Mouse (Mus musculus) CH12.LX (cell line): ENCODE measurements around the gene Uqcrq. TPM values are rescaled to one million over a fixed set of nuclear protein-coding genes. Genes with fewer than 3 reads are reported as not detected.
A peak's percentile ranks its signal among the peaks of the same experiment; 100 is the strongest.

Experiments
- DNase-seq: peaks from one replicate; pipeline ENCODE4 v3.0.0-alpha.2; 2013; ENCODE audit errors: extremely low read depth
- H3K27ac ChIP-seq: 2 replicates; pipeline ENCODE4 v1.5.1; 2012; ENCODE audit warnings: low read depth, mild to moderate bottlenecking, control low read depth, moderate library complexity; ENCODE audit not compliant: insufficient read depth
- H3K27me3 ChIP-seq: replicated peaks from 2 replicates; pipeline ENCODE3; 2012; ENCODE audit warnings: inconsistent platforms
- H3K36me3 ChIP-seq, 2 experiments: replicated peaks in 1 of 2; 2 replicates each; pipeline versions ENCODE3 to v1.6.1; 2012; ENCODE audit warnings: inconsistent platforms in 1 of 2, low read length in 1 of 2, mild to moderate bottlenecking in 1 of 2, mixed read lengths in 1 of 2, moderate library complexity in 1 of 2; ENCODE audit not compliant: control insufficient read depth in 1 of 2, insufficient read depth in 1 of 2
- H3K4me1 ChIP-seq, 2 experiments: 2 replicates each; pipeline ENCODE4 v1.6.1; 2012; ENCODE audit warnings: inconsistent platforms in 1 of 2, moderate library complexity in 1 of 2; ENCODE audit not compliant: insufficient read depth in 2 of 2, control insufficient read depth in 1 of 2
- H3K4me2 ChIP-seq: 2 replicates; pipeline ENCODE4 v1.6.1; 2012; ENCODE audit warnings: low read depth, mild to moderate bottlenecking, control low read depth; ENCODE audit not compliant: poor library complexity, insufficient read depth, severe bottlenecking
- H3K4me3 ChIP-seq, 3 experiments: fragments of 150-350 bp in 1 of 3; sonication (generic) in 1 of 3; replicated peaks in 1 of 3; 2 replicates each; pipeline versions ENCODE3 to v1.5.1; 2011 to 2012; ENCODE audit warnings: low read depth in 2 of 3, low read length in 2 of 3, mild to moderate bottlenecking in 2 of 3, moderate library complexity in 2 of 3, control low read depth in 1 of 3, improper control_type of control experiment in 1 of 3, inconsistent platforms in 1 of 3, mixed read lengths in 1 of 3; ENCODE audit not compliant: poor library complexity in 1 of 3
- H3K79me2 ChIP-seq: replicated peaks from 2 replicates; pipeline ENCODE4 v1.6.1; 2012; ENCODE audit warnings: mild to moderate bottlenecking, moderate library complexity; ENCODE audit not compliant: control insufficient read depth, poor library complexity, insufficient read depth, severe bottlenecking; ENCODE audit errors: extremely low read depth
- H3K9ac ChIP-seq: 2 replicates; pipeline ENCODE4 v1.6.1; 2012; ENCODE audit warnings: low read depth, mild to moderate bottlenecking, control low read depth, moderate library complexity; ENCODE audit not compliant: insufficient read depth
- H3K9me3 ChIP-seq: replicated peaks from 2 replicates; pipeline ENCODE3; 2012; ENCODE audit warnings: low read length, inconsistent platforms, mixed read lengths
- CTCF ChIP-seq, 2 experiments: IDR thresholded peaks in 1 of 2; conservative IDR thresholded peaks in 1 of 2; 2 replicates each; pipeline ENCODE4 v1.5.1; 2011 to 2012; ENCODE audit warnings: low read depth in 2 of 2, low read length in 2 of 2, improper control_type of control experiment in 1 of 2, inconsistent platforms in 1 of 2, mild to moderate bottlenecking in 1 of 2, moderate library complexity in 1 of 2
- ELF1 ChIP-seq: IDR thresholded peaks from 2 replicates; pipeline ENCODE4 v1.6.1; 2014; ENCODE audit warnings: low read depth, mild to moderate bottlenecking, inconsistent platforms, low read length, improper control_type of control experiment
- EP300 ChIP-seq: IDR thresholded peaks from 2 replicates; pipeline ENCODE4 v1.6.1; 2011; ENCODE audit warnings: low read length, improper control_type of control experiment
- HCFC1 ChIP-seq: IDR thresholded peaks from 2 replicates; pipeline ENCODE4 v1.6.1; 2012; ENCODE audit warnings: low read depth, mild to moderate bottlenecking, inconsistent platforms, low read length, improper control_type of control experiment
- JUN ChIP-seq: IDR thresholded peaks from 2 replicates; pipeline ENCODE4 v1.6.1; 2011; ENCODE audit warnings: low read depth, mild to moderate bottlenecking, low read length, improper control_type of control experiment, moderate library complexity; ENCODE audit not compliant: insufficient read depth
- KAT2A ChIP-seq: IDR thresholded peaks from 2 replicates; pipeline ENCODE4 v1.6.1; 2012; ENCODE audit warnings: low read length, improper control_type of control experiment, inconsistent platforms; ENCODE audit not compliant: insufficient replicate concordance
- MAZ ChIP-seq: IDR thresholded peaks from 2 replicates; pipeline ENCODE4 v1.6.1; 2012; ENCODE audit warnings: low read depth, mild to moderate bottlenecking, inconsistent platforms, low read length, improper control_type of control experiment, moderate library complexity
- MXI1 ChIP-seq: IDR thresholded peaks from 2 replicates; pipeline ENCODE4 v1.6.1; 2011; ENCODE audit warnings: mild to moderate bottlenecking, low read depth, low read length, improper control_type of control experiment
- NRF1 ChIP-seq: IDR thresholded peaks from 2 replicates; pipeline ENCODE4 v1.6.1; 2014; ENCODE audit warnings: low read depth, mild to moderate bottlenecking, inconsistent platforms, low read length, improper control_type of control experiment, moderate library complexity
- PAX5 ChIP-seq: IDR thresholded peaks from 2 replicates; pipeline ENCODE4 v1.6.1; 2012; ENCODE audit warnings: low read length, inconsistent platforms, mixed read lengths
- POLR2A ChIP-seq: IDR thresholded peaks from 2 replicates; pipeline ENCODE4 v1.6.1; 2011; ENCODE audit warnings: low read depth, mild to moderate bottlenecking, improper control_type of control experiment, low read length
- RAD21 ChIP-seq: IDR thresholded peaks from 2 replicates; pipeline ENCODE4 v1.6.1; 2011; ENCODE audit warnings: low read depth, mild to moderate bottlenecking, low read length, improper control_type of control experiment, moderate library complexity
- SIN3A ChIP-seq: IDR thresholded peaks from 2 replicates; pipeline ENCODE4 v1.6.1; 2012; ENCODE audit warnings: low read length, improper control_type of control experiment, inconsistent platforms
- SMC3 ChIP-seq: IDR thresholded peaks from 2 replicates; pipeline ENCODE4 v1.6.1; 2011; ENCODE audit warnings: low read depth, low read length, improper control_type of control experiment
- UBTF ChIP-seq: IDR thresholded peaks from 2 replicates; pipeline ENCODE4 v1.6.1; 2012; ENCODE audit warnings: low read depth, mild to moderate bottlenecking, inconsistent platforms, low read length, improper control_type of control experiment, moderate library complexity
- ZMIZ1 ChIP-seq: IDR thresholded peaks from 2 replicates; pipeline ENCODE4 v1.6.1; 2012; ENCODE audit warnings: low read depth, mild to moderate bottlenecking, inconsistent platforms, low read length, improper control_type of control experiment
- dilution Hi-C: fragments of 300-500 bp; cut with MboI; formaldehyde crosslinking; loops from 2 replicates; pipeline ENCODE4 v1.14.3; 2020; ENCODE audit warnings: low sequenced_read_pairs; ENCODE audit not compliant: extremely low pct_unique_long_range_greater_than_20kb, extremely low pct_ligation_motif_present
- in situ Hi-C: fragments of 300-500 bp; cut with MboI; formaldehyde crosslinking; loops from 3 replicates; pipeline ENCODE4 v1.14.3; 2019; ENCODE audit warnings: low sequenced_read_pairs, low pct_ligation_motif_present, low pct_unique_long_range_greater_than_20kb, mixed read lengths
- polyA plus RNA-seq: library from polyadenylated mRNA; unstranded; fragments of >175 nt; gene quantifications from 2 replicates; pipeline ENCODE4 v1.2.1, GENCODE M21; 2012; ENCODE audit warnings: low read depth; ENCODE audit not compliant: insufficient read length
- total RNA-seq, 2 experiments: library from RNA; depleted of rRNA; stranded (reverse); fragments of 300-350 nt in 1 of 2; fragments of >200 nt in 1 of 2; gene quantifications; 2 replicates each; pipeline ENCODE4 v1.2.3; 2012 to 2014

The Uqcrq gene
- total and polyA plus RNA-seq, 3 experiments: 120 to 765 (median 168) TPM

DNA sequence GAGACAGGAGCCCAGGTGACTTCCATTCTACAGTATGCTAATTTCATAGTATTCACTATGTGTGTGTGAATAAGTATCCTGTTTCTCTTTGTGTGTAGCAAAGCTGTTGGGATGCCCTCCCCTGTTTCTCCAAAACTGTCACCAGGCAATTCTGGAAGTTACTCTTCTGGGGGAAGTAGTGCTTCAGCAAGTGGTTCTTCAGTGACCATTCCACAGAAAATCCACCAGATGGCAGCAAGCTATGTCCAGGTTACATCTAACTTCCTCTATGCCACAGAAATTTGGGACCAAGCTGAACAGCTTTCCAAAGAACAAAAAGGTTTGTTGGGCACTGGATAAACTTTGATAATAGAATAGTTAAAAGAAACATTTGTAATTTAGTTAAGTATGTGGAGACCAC, 18.9 kb downstream of the Uqcrq start:
- no peak overlapping the region for H3K4me3 ChIP-seq
- dilution Hi-C loops: no loop called here
- no peaks in the 10 kb centered on the region for H3K27me3 ChIP-seq
- H3K4me1 ChIP-seq: no peaks in the 10 kb centered on the region
- H3K9ac ChIP-seq: no peak overlapping the region
- TF ChIP-seq CTCF (conservative IDR thresholded peaks at IDR 0.05 in 1 of 2, IDR thresholded peaks at IDR 0.05 in 1 of 2; ENCODE audit: low read depth in 2 of 2, low read length in 2 of 2): peak; percentile 59 to 76; a peak in 3 of 4 replicates
- no peak for TF ChIP-seq EP300
- TF ChIP-seq ELF1: no peak
- TF ChIP-seq MXI1: no peak
- no peak for TF ChIP-seq UBTF
- peak; percentile 57 for TF ChIP-seq SMC3
- TF ChIP-seq RAD21: peak; percentile 43
- TF ChIP-seq ZMIZ1: no peak
- no peak for TF ChIP-seq HCFC1
- no peaks in the 10 kb centered on the region for H3K9me3 ChIP-seq
- H3K4me2 ChIP-seq: no peak overlapping the region
- H3K36me3 ChIP-seq: peaks cover 73 to 91% of the 10 kb centered on the region in 2 experiments
- no peak overlapping the region for H3K27ac ChIP-seq
- H3K79me2 ChIP-seq: no peaks in the 10 kb centered on the region; the same call in 1 of the 2 replicates
- in situ Hi-C loops: no loop called here
- peak; percentile 44 for DNase-seq

DNA sequence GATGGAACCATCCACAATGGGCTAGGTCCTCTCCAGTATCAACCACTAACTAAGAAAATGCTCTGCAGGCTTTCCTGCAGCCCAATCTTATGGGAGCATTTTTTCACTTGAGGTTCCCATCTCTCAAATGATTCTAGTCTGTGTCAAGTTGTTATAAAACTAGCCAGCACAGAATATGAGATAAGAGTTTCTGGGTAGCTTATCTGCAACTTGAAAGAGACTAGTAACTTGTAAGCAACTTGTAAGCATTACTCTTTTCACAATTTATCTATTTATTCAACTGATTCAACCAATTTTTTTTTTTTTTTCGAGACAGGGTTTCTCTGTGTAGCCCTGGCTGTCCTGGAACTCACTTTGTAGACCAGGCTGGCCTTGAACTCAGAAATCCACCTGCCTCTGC, 27.0 kb downstream of the Uqcrq start:
- Histone ChIP-seq H3K4me1 (no peaks in the 10 kb centered on the region), H3K9me3 (no peaks in the 10 kb centered on the region), H3K79me2 (no peaks in the 10 kb centered on the region; the same call in 1 of the 2 replicates), H3K4me3 (no peak overlapping the region), H3K27me3 (no peaks in the 10 kb centered on the region), H3K36me3 (peaks cover 66 to 85% of the 10 kb centered on the region in 2 experiments), H3K4me2 (no peak overlapping the region), H3K9ac (no peak overlapping the region; the same call in 1 of the 2 replicates), H3K27ac (no peak overlapping the region)
- no peak for DNase-seq
- dilution Hi-C loops: no loop called here
- no peak for TF ChIP-seq KAT2A
- TF ChIP-seq ZMIZ1: no peak
- no peak for TF ChIP-seq MAZ
- TF ChIP-seq MXI1: no peak
- no peak for TF ChIP-seq SIN3A
- no peak for TF ChIP-seq CTCF (conservative IDR thresholded peaks at IDR 0.05 in 1 of 2, IDR thresholded peaks at IDR 0.05 in 1 of 2; ENCODE audit: low read depth in 2 of 2, low read length in 2 of 2)
- TF ChIP-seq PAX5: no peak
- TF ChIP-seq SMC3: no peak
- no peak for TF ChIP-seq UBTF
- no peak for TF ChIP-seq JUN
- TF ChIP-seq NRF1: no peak
- TF ChIP-seq HCFC1: no peak
- no peak for TF ChIP-seq POLR2A
- in situ Hi-C loops: no loop called here
